Mouse (Mus musculus) embryonic fibroblast, embryonic 13.5 days (primary cell): ENCODE measurements around the gene Apoc3.

Experiments used
- CTCF ChIP-seq: IDR thresholded peaks from 2 replicates; pipeline ENCODE4 v1.5.1; 2011; ENCODE audit warnings: mild to moderate bottlenecking, control low read depth, low read length, moderate library complexity, borderline replicate concordance; ENCODE audit not compliant: insufficient read depth
- POLR2A ChIP-seq: IDR thresholded peaks from 2 replicates; pipeline ENCODE4 v1.6.1; 2011; ENCODE audit warnings: low read depth, mild to moderate bottlenecking, control low read depth, low read length, moderate library complexity

DNA sequence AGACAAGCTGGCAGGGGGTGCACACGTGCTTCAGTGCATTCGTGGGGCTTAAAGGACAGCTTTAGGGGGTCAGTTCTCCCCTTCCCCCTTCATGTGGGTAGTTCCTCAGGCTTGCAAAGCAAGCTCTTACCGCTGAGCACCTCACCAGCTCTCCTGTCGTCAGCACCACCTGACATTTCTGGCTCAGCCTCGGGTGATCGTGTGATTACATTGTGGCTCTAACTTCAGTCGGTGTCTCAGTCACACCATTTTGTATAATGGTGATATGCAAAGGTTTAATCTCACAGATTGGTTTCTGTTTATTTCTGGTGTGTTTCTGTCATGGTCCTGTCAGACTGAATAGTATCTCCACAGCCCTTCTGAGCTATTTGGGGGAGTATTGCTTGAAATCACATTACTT, 36.5 kb downstream of the Apoc3 start:
- TF ChIP-seq CTCF (no peak), POLR2A (no peak)
